Mouse (Mus musculus) lung, adult 2 months (tissue): ENCODE data around the gene Anks3. TPM values are rescaled to one million over a fixed set of nuclear protein-coding genes. Genes with fewer than 3 reads are reported as not detected.

ENCODE experiments used
- DNase-seq: peaks from one replicate; pipeline ENCODE4 v3.0.0; 2022
- H3K4me1 ChIP-seq: fragments of 200-500 bp; 2 replicates; pipeline ENCODE4 v1.6.1; 2011; ENCODE audit warnings: low read length; ENCODE audit not compliant: control insufficient read depth, insufficient read depth
- H3K4me3 ChIP-seq: fragments of 200-500 bp; replicated peaks from 2 replicates; pipeline ENCODE3; 2011; ENCODE audit warnings: low read depth, mild to moderate bottlenecking, control low read depth, low read length; ENCODE audit errors: extremely low read depth
- CTCF ChIP-seq: fragments of 200-500 bp; IDR thresholded peaks from 2 replicates; pipeline ENCODE4 v1.5.1; 2011; ENCODE audit warnings: mild to moderate bottlenecking, low read length, control low read depth; ENCODE audit not compliant: insufficient read depth
- POLR2A ChIP-seq: fragments of 200-500 bp; IDR thresholded peaks from 2 replicates; pipeline ENCODE4 v1.6.1; 2011; ENCODE audit warnings: low read depth, mild to moderate bottlenecking, control low read depth, low read length, borderline replicate concordance; ENCODE audit errors: extremely low read depth
- WGBS: fragments of 180-500 bp; shearing (Covaris S2); methylation state at CpG from one replicate; pipeline ENCODE4 v1.1.7; 2018; 5-methylcytosine and 5-hydroxymethylcytosine counted together
- polyA plus RNA-seq: library from polyadenylated mRNA; depleted of rRNA; stranded (reverse); fragments of >200 nt; gene quantifications from 2 replicates; pipeline ENCODE4 v1.2.3, GENCODE M21; 2012; rRNA removed

Gene Anks3
- polyA plus RNA-seq, 1 experiment = 58.6 TPM

GRCm38 (mm10) chr16:4904878-4905277, 59.1 kb downstream of the Anks3 start:
- Histone ChIP-seq H3K4me1 (peaks cover 16% of the 10 kb centered on the region), H3K4me3 (no peak overlapping the region)
- 82% methylated on average over 3 of the region's 3 CpGs for WGBS
- no peak for TF ChIP-seq POLR2A
- TF ChIP-seq CTCF = no peak
- no peak for DNase-seq

GRCm38 (mm10) chr16:4903491-4904102, 60.4 kb downstream of the Anks3 start:
- DNase-seq = no peak
- Histone ChIP-seq H3K4me3 (no peak overlapping the region), H3K4me1 (peaks cover 16% of the 10 kb centered on the region)
- no peak for TF ChIP-seq CTCF
- TF ChIP-seq POLR2A = no peak
- 52% methylated on average over 6 of the region's 6 CpGs for WGBS

- H3K4me3 ChIP-seq = no peak overlapping the region
- WGBS = 74% methylated on average over 2 of the region's 2 CpGs
- DNase-seq = no peak
- H3K4me1 ChIP-seq = peaks cover 18% of the 10 kb centered on the region
- TF ChIP-seq CTCF = no peak
Observed at GRCm38 (mm10) chr16:4902390-4902789, 61.6 kb downstream of the Anks3 start.

- TF ChIP-seq CTCF (no peak), POLR2A (no peak)
- 69% methylated on average over 7 of the region's 7 CpGs for WGBS
- DNase-seq = no peak
- H3K4me1 ChIP-seq = peaks cover 30% of the 10 kb centered on the region
- no peak overlapping the region for H3K4me3 ChIP-seq
Observed at GRCm38 (mm10) chr16:4901167-4901566, 62.8 kb downstream of the Anks3 start.

- Histone ChIP-seq H3K4me1 (peaks cover 21% of the 10 kb centered on the region), H3K4me3 (no peak overlapping the region)
- TF ChIP-seq CTCF (no peak), POLR2A (no peak)
- WGBS = 62% methylated on average over 2 of the region's 2 CpGs
- DNase-seq = no peak
Observed at GRCm38 (mm10) chr16:4899711-4900110, 64.3 kb downstream of the Anks3 start.

GRCm38 (mm10) chr16:4898881-4899280, 65.1 kb downstream of the Anks3 start:
- no peak for DNase-seq
- WGBS = 83% methylated on average over 6 of the region's 6 CpGs
- TF ChIP-seq CTCF (no peak), POLR2A (no peak)
- Histone ChIP-seq H3K4me1 (peaks cover 29% of the 10 kb centered on the region), H3K4me3 (no peak overlapping the region)

DNA sequence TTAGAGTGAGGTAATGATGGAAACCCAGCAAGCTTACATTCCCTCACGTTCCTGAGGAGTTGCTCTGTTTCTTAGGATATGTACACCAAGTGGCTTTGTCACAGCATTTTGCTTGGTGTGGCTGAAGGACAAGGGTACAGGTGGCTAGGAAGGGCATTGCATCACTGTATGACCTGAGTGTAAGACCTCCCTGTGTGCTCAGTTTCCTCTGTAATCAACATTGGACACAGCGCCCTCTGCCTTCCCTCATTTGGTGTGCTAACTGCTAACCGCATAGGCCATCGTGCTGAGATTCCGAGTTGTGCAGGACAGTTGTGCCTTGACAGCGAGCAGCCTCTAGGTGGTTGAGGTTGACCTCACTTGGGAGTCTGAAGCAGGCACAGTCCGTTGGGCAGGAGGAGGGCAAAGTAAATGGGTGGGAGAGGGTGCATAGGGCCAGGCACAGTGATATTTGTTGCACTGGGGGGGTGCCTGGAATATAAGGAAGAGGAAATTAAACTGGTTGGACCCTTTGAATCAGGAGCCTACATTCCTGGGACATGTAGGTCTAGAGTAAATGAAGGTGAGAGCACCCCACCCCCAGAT, 66.8 kb downstream of the Anks3 start:
- Histone ChIP-seq H3K4me3 (no peak overlapping the region), H3K4me1 (peaks cover 29% of the 10 kb centered on the region)
- DNase-seq = no peak
- no peak for TF ChIP-seq POLR2A
- TF ChIP-seq CTCF = peak; percentile 19; the same call in 1 of the 2 replicates
- 69% methylated on average over 7 of the region's 7 CpGs for WGBS

DNA sequence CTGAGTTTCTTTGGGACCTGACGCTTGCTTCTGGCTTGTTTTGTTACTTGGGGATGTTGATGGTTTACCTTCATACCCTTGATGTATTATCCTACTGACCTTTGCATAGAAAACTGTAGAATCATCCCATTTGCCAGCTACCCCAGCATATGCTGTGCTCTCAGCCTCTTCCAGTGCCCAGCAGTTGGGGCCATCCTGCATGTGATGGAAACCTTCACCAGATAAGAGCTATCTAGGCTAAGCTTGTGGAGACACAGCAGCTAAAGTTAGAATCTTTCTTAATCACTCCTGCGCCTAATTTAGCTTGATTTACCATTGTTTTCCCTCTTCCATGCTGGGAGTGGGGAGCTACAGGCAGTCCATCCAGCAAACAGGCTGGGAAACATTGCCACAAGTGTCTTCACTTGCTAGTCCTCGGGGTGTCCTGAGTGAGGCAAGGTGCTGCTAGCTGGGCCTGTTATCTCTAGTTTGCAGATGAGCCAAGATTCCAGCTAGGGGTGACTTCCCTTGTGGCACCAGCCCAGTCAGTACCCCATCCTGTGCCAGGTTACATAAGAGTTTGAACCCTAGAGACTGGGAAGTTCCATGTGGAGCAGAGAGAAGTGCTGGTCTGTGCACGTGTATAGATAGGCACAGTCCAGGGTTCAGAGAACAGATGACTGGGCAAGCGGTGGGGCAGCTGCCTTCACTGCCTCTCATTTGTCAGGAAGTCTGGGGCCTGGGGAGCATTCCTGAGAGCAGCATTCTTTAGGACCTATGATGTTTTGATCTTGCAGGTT, 67.6 kb downstream of the Anks3 start:
- Histone ChIP-seq H3K4me3 (no peak overlapping the region), H3K4me1 (peaks cover 29% of the 10 kb centered on the region)
- no peak for DNase-seq
- 43% methylated on average over 5 of the region's 5 CpGs for WGBS
- no peak for TF ChIP-seq CTCF
- no peak for TF ChIP-seq POLR2A

- WGBS = 51% methylated on average over 7 of the region's 7 CpGs
- Histone ChIP-seq H3K4me3 (no peak overlapping the region), H3K4me1 (peaks cover 29% of the 10 kb centered on the region)
- DNase-seq = peak; percentile 40
- TF ChIP-seq POLR2A = no peak
- no peak for TF ChIP-seq CTCF
Observed at GRCm38 (mm10) chr16:4894201-4894908, 69.7 kb downstream of the Anks3 start.

GRCm38 (mm10) chr16:4892171-4892570, 71.8 kb downstream of the Anks3 start:
- WGBS = 62% methylated on average over 6 of the region's 6 CpGs
- peaks cover 25% of the 10 kb centered on the region for H3K4me1 ChIP-seq
- no peak overlapping the region for H3K4me3 ChIP-seq
- no peak for DNase-seq
- TF ChIP-seq POLR2A = no peak
- no peak for TF ChIP-seq CTCF

Other genes starting within 250 kb of the Anks3 start
- gene Nmral1, start 244.8 kb downstream of the Anks3 start, polyA plus RNA-seq = 4.4 and 5.2 TPM in 2 replicates
- gene Hmox2, start 237.8 kb downstream of the Anks3 start, polyA plus RNA-seq = 21.3 and 32.1 TPM in 2 replicates
- gene Cdip1, start 173.9 kb downstream of the Anks3 start, polyA plus RNA-seq = 76.7 and 93.0 TPM in 2 replicates
- gene 4930562C15Rik, start 128.8 kb downstream of the Anks3 start, polyA plus RNA-seq = 4.9 and 5.2 TPM in 2 replicates
- gene Ubald1, start 83.9 kb downstream of the Anks3 start, polyA plus RNA-seq = 62.1 and 69.5 TPM in 2 replicates
- gene Mgrn1, start 78.0 kb downstream of the Anks3 start, polyA plus RNA-seq = 124 and 140 TPM in 2 replicates
- gene Nudt16l1, start 25.4 kb downstream of the Anks3 start, polyA plus RNA-seq = 75.8 and 79.6 TPM in 2 replicates
- gene Sept12, start 33.6 kb upstream of the Anks3 start, polyA plus RNA-seq = not detected in 2 replicates
- 73.2 and 81.3 TPM in 2 replicates for gene Smim22, start 43.1 kb upstream of the Anks3 start, polyA plus RNA-seq
- 108 and 117 TPM in 2 replicates for gene Rogdi, start 49.3 kb upstream of the Anks3 start, polyA plus RNA-seq
- 46.8 and 60.1 TPM in 2 replicates for gene Glyr1, start 85.7 kb upstream of the Anks3 start, polyA plus RNA-seq
- gene Ubn1, start 85.9 kb upstream of the Anks3 start, polyA plus RNA-seq = 33.5 and 46.2 TPM in 2 replicates
- gene Ppl, start 168.2 kb upstream of the Anks3 start, polyA plus RNA-seq = 16.8 and 34.2 TPM in 2 replicates
- gene Sec14l5, start 182.9 kb upstream of the Anks3 start, polyA plus RNA-seq = 1.3 and 2.9 TPM in 2 replicates
- gene Nagpa, start 239.8 kb upstream of the Anks3 start, polyA plus RNA-seq = 48.6 and 59.7 TPM in 2 replicates